Mouse (Mus musculus): ENCODE data around the gene Acod1. TPM values are rescaled to one million over a fixed set of nuclear protein-coding genes. Genes with fewer than 3 reads are reported as not detected.

Gene Acod1
- total RNA-seq (2021) (not detected), polyA plus RNA-seq (2012; rRNA removed) (0.06 TPM in 1 of 2 replicates, not detected in the other)
- long read RNA-seq, result 0 reads

GRCm38 (mm10) chr14:103046677-103047076, at the start of gene Acod1:
Gene Acod1, plus strand, starts transcription at chr14:103046977.
- DNase-seq, result no peak

- no peak for DNase-seq
These were observed 39.0 kb upstream of the Acod1 start for GRCm38 (mm10) chr14:103007737-103008136.

GRCm38 (mm10) chr14:103011782-103012181, 35.0 kb upstream of the Acod1 start:
- DNase-seq, result no peak

GRCm38 (mm10) chr14:103012563-103013150, 34.1 kb upstream of the Acod1 start:
- peak; percentile 67 for DNase-seq

GRCm38 (mm10) chr14:103017009-103017408, 29.8 kb upstream of the Acod1 start:
- DNase-seq, result no peak

- no peak for DNase-seq
These were observed 26.7 kb upstream of the Acod1 start for GRCm38 (mm10) chr14:103020046-103020445.

GRCm38 (mm10) chr14:103029203-103029602, 17.6 kb upstream of the Acod1 start:
- DNase-seq, result no peak

- DNase-seq, result peak; percentile 78
These were observed 13.4 kb upstream of the Acod1 start for GRCm38 (mm10) chr14:103033271-103033823.

GRCm38 (mm10) chr14:103034076-103034475, 12.7 kb upstream of the Acod1 start:
- DNase-seq, result no peak

GRCm38 (mm10) chr14:103037016-103037415, 9.8 kb upstream of the Acod1 start:
- DNase-seq, result no peak

GRCm38 (mm10) chr14:103048292-103049086, 1.7 kb downstream of the Acod1 start:
- no peak for DNase-seq

GRCm38 (mm10) chr14:103051159-103051769, 4.5 kb downstream of the Acod1 start:
- DNase-seq, result peak; percentile 87

- DNase-seq, result no peak
These were observed 8.0 kb downstream of the Acod1 start for GRCm38 (mm10) chr14:103054731-103055130.

GRCm38 (mm10) chr14:103056601-103057000, 9.8 kb downstream of the Acod1 start:
- no peak for DNase-seq

GRCm38 (mm10) chr14:103058998-103059397, 12.2 kb downstream of the Acod1 start:
- no peak for DNase-seq

GRCm38 (mm10) chr14:103059495-103059894, 12.7 kb downstream of the Acod1 start:
- DNase-seq, result no peak

- DNase-seq, result peak; percentile 73
These were observed 18.8 kb downstream of the Acod1 start for GRCm38 (mm10) chr14:103065294-103066167.

GRCm38 (mm10) chr14:103069465-103069863, 22.7 kb downstream of the Acod1 start:
- no peak for DNase-seq

- DNase-seq, result peak; percentile 98
These were observed 23.3 kb downstream of the Acod1 start, which contains the start of gene Cln5 for GRCm38 (mm10) chr14:103069864-103070611. Gene Cln5, plus strand, starts transcription at chr14:103070216.

GRCm38 (mm10) chr14:103070790-103071189, 24.0 kb downstream of the Acod1 start:
- DNase-seq, result no peak

GRCm38 (mm10) chr14:103071471-103071870, 24.7 kb downstream of the Acod1 start:
- DNase-seq, result no peak
